Mouse (Mus musculus): ENCODE results near the gene Hsd11b2.

DNA sequence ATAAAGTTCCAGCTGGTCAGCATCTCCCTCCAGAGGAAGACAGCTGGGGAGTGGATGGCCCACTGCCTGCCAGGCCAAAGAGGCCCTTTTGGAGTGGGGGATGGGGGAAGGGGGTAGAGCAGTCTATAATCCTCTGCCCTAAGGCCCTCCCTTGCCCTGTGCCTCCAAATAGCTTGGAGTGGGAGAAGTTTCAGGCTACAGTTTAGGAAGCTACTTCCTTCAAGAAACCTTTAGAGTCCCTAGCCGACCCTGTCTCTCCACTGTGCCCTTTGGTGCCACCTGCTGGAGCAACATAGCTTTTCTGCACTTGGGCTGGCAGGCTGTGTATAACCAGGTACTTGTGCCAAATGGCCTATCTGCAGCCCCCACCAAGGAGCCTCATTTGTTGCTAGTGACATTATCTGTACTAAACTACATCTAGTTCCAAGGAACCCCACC is 15.4 kb downstream of the Hsd11b2 start:
- peak; percentile 83 for TF ChIP-seq CTCF (IDR thresholded peaks at IDR 0.05; ENCODE audit: low read depth, low read length)
- TF ChIP-seq POLR2A (IDR thresholded peaks at IDR 0.05; ENCODE audit: insufficient read depth, low read length), result no peak
- no peak for TF ChIP-seq EP300 (IDR thresholded peaks at IDR 0.05; ENCODE audit: insufficient read depth, low read depth, low read length)

Data from ES-Bruce4 (cell line).